Mouse (Mus musculus) adrenal gland, postnatal 10 days (tissue): ENCODE results near the gene 1700008O03Rik. TPM values are rescaled to one million over a fixed set of nuclear protein-coding genes. Genes with fewer than 3 reads are reported as not detected.
A peak's percentile ranks its signal among the peaks of the same experiment; 100 is the strongest.

Experiments
- DNase-seq: peaks from one replicate; pipeline ENCODE4 v3.0.0; 2021; ENCODE audit warnings: mixed read lengths
- long read RNA-seq, 2 experiments: library from polyadenylated mRNA; stranded (forward); transcript quantifications; one replicate each; pipeline ENCODE4 v2.0.0; 2021
- total RNA-seq, 2 experiments: library from RNA; stranded (reverse); gene quantifications; 2 replicates each; pipeline ENCODE4 v1.2.3; 2021

1700008O03Rik gene
- 1 to 10 TPM in 1 of 2 experiments, under 1 TPM in 1; 0.57 to 1.4 TPM for total RNA-seq
- long read RNA-seq, experiment 1, partial matches to known transcripts, result 1 of 2 reads
- long read RNA-seq, experiment 1, other reads (novel, unspliced or antisense), result 0 of 2 reads
- long read RNA-seq, experiment 2, partial matches to known transcripts, result 0 of 2 reads
- long read RNA-seq, experiment 2, other reads (novel, unspliced or antisense), result 1 of 2 reads

- no peak for DNase-seq
Observed at GRCm38 (mm10) chr7:44385720-44386119, at the start of gene 1700008O03Rik. Gene 1700008O03Rik, minus strand, starts transcription at chr7:44385820.

- no peak for DNase-seq
Observed at GRCm38 (mm10) chr7:44434089-44434488, 48.5 kb upstream of the 1700008O03Rik start.

DNA sequence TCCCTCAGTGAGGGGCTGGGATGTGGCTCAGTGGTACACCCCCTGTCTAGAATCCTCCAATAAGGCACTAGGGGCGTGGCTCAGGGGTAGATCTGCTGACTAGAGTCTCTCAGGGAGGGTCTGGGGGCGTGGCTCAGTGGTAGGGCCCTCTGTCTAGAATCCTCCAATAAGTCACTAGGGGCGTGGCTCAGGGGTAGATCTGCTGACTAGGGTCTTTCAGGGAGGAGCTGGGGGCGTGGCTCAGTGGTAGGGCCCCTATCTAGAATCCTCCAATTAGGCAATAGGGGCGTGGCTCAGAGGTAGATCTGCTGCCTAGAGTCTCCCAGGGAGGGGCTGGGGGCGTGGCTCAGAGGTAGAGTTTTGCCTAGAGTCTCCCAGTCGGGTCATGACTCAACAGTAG lies 47.8 kb upstream of the 1700008O03Rik start:
- no peak for DNase-seq

GRCm38 (mm10) chr7:44432550-44432949 lies 46.9 kb upstream of the 1700008O03Rik start:
- no peak for DNase-seq

GRCm38 (mm10) chr7:44429534-44430488 lies 44.2 kb upstream of the 1700008O03Rik start:
- DNase-seq, result no peak

GRCm38 (mm10) chr7:44428968-44429521 lies 43.4 kb upstream of the 1700008O03Rik start, which contains the start of gene Lrrc4b:
Gene Lrrc4b, plus strand, starts transcription at chr7:44429018.
- DNase-seq, result no peak

- DNase-seq, result no peak
Observed at GRCm38 (mm10) chr7:44428171-44428950, 42.7 kb upstream of the 1700008O03Rik start.

- no peak for DNase-seq
Observed at GRCm38 (mm10) chr7:44427666-44428065, 42.0 kb upstream of the 1700008O03Rik start.

DNA sequence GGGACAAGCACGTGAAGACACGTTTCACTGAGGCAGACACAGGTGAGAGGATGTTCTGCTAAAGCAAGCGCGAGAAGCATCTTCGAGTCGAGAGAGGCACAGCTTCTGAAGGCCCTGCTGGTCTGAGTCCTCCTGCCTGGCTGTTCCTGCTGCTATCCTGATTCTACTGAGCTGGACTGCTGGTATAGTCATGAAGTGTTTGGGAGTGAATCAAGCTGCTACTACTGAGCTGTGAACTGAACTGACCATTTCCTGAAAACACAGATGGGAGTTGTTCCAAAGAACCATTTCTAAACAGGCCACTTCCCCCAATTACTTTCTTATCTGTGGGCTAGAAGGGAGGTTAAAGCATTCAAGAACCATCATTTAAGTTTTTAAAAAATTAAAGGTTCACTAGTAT lies 27.7 kb upstream of the 1700008O03Rik start:
- no peak for DNase-seq

DNA sequence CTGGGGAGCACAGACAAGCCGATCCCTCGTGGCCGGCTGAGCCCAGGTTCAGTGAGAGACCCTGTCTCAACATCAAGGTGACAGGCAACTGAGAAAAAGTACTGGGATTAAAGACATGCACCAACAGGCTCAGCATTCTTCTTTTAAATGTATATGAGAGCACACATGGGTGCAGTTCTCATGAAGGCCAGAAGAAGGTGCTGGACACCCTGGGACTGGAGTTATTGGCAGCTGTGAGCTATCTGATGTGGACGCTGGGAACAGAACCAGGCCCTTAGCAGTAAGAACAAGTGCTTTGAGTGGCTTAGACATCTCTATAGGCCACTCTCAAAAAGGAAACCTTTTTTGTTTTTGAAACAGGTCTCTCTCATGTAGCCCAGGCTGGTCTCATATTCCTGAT lies 25.5 kb upstream of the 1700008O03Rik start:
- DNase-seq, result no peak

DNA sequence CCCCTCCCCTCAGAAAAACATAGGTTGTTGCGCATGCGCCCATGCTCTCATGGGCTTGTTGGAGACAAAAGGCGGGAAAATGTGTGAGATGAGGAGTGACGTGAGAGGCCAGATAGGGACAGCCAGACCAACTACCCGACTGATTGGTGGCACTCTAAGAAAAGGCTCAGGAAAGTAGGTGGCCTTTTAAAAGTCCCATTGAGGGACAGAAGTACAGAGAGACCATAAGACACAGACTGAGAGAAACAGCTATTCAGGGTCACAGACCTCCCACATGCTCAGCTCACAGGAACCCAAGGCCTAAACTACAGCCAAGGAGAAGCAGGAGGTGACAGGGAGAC lies 20.4 kb upstream of the 1700008O03Rik start:
- no peak for DNase-seq

GRCm38 (mm10) chr7:44405346-44406014 lies 19.9 kb upstream of the 1700008O03Rik start:
- peak; percentile 91 for DNase-seq

DNA sequence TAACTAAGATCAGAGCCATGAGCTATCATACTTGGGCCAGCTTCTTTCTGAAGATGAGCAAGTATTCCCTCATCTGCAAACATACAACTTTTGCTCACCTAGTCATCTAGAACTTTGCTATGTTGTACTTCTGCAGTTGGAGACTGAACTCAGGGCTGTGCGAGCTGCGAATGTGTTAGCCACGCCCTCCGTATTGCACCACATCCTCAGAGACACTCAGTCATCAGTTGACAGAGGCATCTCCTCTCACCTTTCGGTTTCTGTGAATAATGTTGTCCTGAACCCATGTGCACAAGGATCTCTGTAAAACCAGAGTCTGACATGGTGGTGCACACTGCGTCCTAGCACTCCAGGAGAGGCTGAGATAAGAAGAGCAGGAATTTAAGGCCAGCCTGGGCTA lies 16.1 kb upstream of the 1700008O03Rik start:
- no peak for DNase-seq

DNA sequence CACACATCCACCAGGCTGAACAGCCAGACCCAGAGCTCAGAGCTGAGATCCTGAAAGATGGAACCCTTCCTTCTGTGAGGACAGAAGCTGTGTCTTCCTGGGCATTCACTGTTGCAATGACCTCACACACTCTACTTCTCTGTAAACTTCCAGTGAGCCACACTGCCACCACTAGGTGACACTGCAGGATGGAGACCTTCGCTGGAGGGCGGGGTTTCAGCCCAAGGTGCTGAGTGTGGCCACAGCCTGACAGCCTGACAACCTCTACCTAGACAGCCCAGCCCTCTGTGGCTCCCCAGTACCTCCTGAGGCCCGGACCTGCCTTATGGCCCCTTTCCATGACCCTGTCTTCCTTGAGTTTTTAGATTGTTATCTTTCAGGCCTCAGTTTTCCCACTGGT lies 12.9 kb upstream of the 1700008O03Rik start:
- peak; percentile 56 for DNase-seq

DNA sequence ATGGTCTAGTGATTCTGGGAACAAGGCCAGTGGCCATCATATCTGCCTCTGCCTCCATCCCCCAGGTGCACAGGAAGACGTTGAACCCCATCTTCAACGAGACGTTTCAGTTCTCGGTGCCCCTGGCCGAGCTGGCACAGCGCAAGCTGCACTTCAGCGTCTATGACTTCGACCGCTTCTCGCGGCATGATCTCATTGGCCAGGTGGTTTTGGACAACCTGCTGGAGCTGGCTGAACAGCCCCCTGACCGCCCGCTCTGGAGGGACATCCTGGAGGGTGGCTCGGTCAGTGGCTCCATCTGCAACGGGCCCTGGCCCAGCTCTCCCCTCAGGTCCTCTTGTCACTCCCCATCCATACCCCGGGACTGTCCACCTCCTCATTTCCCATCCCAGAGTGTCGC lies 7.7 kb upstream of the 1700008O03Rik start:
- no peak for DNase-seq

DNA sequence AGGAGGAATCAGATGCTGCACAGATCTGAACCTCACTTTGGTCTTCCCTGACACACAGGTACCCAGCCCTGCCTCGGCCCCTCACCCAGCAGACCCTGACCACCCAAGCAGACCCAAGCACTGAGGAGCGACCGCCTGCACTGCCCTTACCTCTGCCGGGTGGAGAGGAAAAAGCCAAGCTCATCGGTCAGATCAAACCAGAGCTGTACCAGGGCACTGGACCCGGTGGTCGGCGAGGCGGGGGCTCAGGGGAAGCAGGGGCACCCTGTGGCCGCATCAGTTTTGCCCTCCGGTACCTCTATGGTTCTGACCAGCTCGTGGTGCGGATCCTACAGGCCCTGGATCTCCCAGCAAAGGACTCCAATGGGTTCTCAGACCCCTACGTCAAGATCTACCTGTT lies 6.7 kb upstream of the 1700008O03Rik start:
- DNase-seq, result no peak

DNA sequence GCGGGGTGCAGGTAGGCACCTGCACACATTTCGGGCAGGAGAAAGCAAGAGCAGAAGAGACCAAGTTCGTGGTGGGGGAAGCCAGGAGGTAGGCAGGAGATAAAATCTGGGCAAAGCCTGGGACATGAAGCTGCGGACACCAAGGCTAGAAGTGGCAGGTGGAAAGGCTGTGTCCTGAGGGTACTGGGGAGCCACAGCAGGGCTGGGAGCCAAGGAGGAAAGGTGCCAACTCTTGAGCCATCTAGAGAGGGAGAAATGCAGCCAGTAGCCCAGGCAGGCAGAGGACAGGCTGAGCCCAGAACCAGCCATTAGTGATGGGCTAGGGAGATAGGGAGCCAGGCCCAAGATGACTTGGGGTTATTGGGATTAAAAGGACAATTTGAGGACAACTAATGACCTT lies 6.2 kb upstream of the 1700008O03Rik start:
- no peak for DNase-seq

- DNase-seq, result no peak
Observed at GRCm38 (mm10) chr7:44384716-44385059, 932 bp downstream of the 1700008O03Rik start.

GRCm38 (mm10) chr7:44383980-44384715 lies 1.5 kb downstream of the 1700008O03Rik start, which contains the start of gene Syt3:
Gene Syt3, plus strand, starts transcription at chr7:44384102.
- DNase-seq, result peak; percentile 74

GRCm38 (mm10) chr7:44382541-44382940 lies 3.1 kb downstream of the 1700008O03Rik start:
- no peak for DNase-seq

GRCm38 (mm10) chr7:44378290-44378689 lies 7.3 kb downstream of the 1700008O03Rik start:
- DNase-seq, result peak; percentile 45
